Mouse (Mus musculus): Measurements from ENCODE around the gene Fam227b.

GRCm38 (mm10) chr2:126040651-126041050 lies 111.2 kb downstream of the Fam227b start:
- TF ChIP-seq CTCF (IDR thresholded peaks at IDR 0.05; ENCODE audit: low read depth, low read length) (no peak), POLR2A (IDR thresholded peaks at IDR 0.05; ENCODE audit: borderline replicate concordance, low read depth, low read length) (no peak)

All from bone marrow macrophage, adult 2 months (primary cell).